8 mouse cellular contexts compared by ENCODE assay signal in genomic region chr10:77190967-77191915, GRCm38 (mm10). TPM values are rescaled to one million over a fixed set of nuclear protein-coding genes. Genes with fewer than 3 reads are reported as not detected.
DNase-seq lines count a peak whose midpoint lies in the region; ATAC-seq lines count a peak whose summit lies in the region.

No protein-coding gene starts in this region.

- H3K36me3 ChIP-seq in intestine, embryonic 16.5 days (ENCODE audit: control insufficient read depth, insufficient read depth, low read length): no peaks in the 10 kb centered on the region
- no peaks in the 10 kb centered on the region for H3K36me3 ChIP-seq in neural tube, embryonic 15.5 days

- 31% methylated on average over 10 of the region's 10 CpGs for WGBS in intestine, embryonic 16.5 days
- WGBS in neural tube, embryonic 15.5 days: 21% methylated on average over 10 of the region's 10 CpGs

- H3K4me2 ChIP-seq in intestine, embryonic 16.5 days (ENCODE audit: low read depth, low read length): no peak overlapping the region
- no peak overlapping the region for H3K4me2 ChIP-seq in neural tube, embryonic 15.5 days

- peak; percentile 44; the same call in 1 of the 2 replicates for ATAC-seq in intestine, embryonic 16.5 days
- ATAC-seq in neural tube, embryonic 15.5 days (ENCODE audit: low FRiP score): peak; percentile 68

- H3K9me3 ChIP-seq in intestine, embryonic 16.5 days (ENCODE audit: control insufficient read depth, low read length): no peaks in the 10 kb centered on the region
- no peaks in the 10 kb centered on the region for H3K9me3 ChIP-seq in neural tube, embryonic 15.5 days (replicated peaks)

- no peak overlapping the region for H3K4me3 ChIP-seq in intestine, embryonic 16.5 days (ENCODE audit: low read length)
- H3K4me3 ChIP-seq in neural tube, embryonic 15.5 days (replicated peaks): no peak overlapping the region

- no peaks in the 10 kb centered on the region for H3K27me3 ChIP-seq in intestine, embryonic 16.5 days (replicated peaks; ENCODE audit: control insufficient read depth, insufficient read depth, low read length)
- H3K27me3 ChIP-seq in neural tube, embryonic 15.5 days (replicated peaks): no peaks in the 10 kb centered on the region

- H3K4me1 ChIP-seq in intestine, embryonic 16.5 days (ENCODE audit: control insufficient read depth, insufficient read depth, low read length): peaks cover 12% of the 10 kb centered on the region
- H3K4me1 ChIP-seq in neural tube, embryonic 15.5 days: peaks cover 20% of the 10 kb centered on the region

- no peak overlapping the region for H3K9ac ChIP-seq in intestine, embryonic 16.5 days (ENCODE audit: low read depth, low read length)
- H3K9ac ChIP-seq in neural tube, embryonic 15.5 days (replicated peaks): no peak overlapping the region

- no peak overlapping the region for H3K27ac ChIP-seq in intestine, embryonic 16.5 days (ENCODE audit: low read length)
- no peak overlapping the region for H3K27ac ChIP-seq in neural tube, embryonic 15.5 days (replicated peaks)

- DNase-seq in kidney, postnatal 10 days: peak; percentile 46
- DNase-seq in kidney, adult 9 months: no peak
- peak; percentile 71 for DNase-seq in embryo, embryonic 11.5 days (ENCODE audit: low read depth, low spot score)
- DNase-seq in spleen, postnatal 14 days (ENCODE audit: low spot score in 2 of 2): no peak
- no peak for DNase-seq in heart, adult 8-10 months (ENCODE audit: low spot score)
- DNase-seq in layer of hippocampus, postnatal 36 days: no peak

RNA-seq across cellular contexts. Expression of gene Col18a1, which starts 24.9 kb away (rescaled TPM):
- 48.6 and 54.3 TPM in 2 replicates for polyA plus RNA-seq in intestine, embryonic 16.5 days (2015; fragmentation: Nextera tagmentation; extraction: Ambion mirVana)
- 37.5 and 48.2 TPM in 2 replicates for polyA plus RNA-seq in neural tube, embryonic 15.5 days (2015; fragmentation: Nextera tagmentation; extraction: Ambion mirVana)
- total RNA-seq in heart, adult 8-10 months (2022): 1 to 10 TPM; 5.5 to 9.3 (median 7.7) TPM
- total RNA-seq in layer of hippocampus, postnatal 36 days (2021): 1 to 10 TPM; 3.1 to 4.4 TPM

Comparison
In these comparisons a context has a peak if more than half of its experiments do, and no peak if none do; other contexts are left out.
1. DNase-seq: peak in kidney, postnatal 10 days (single experiment) and embryo, embryonic 11.5 days (single experiment); none in kidney, adult 9 months (single experiment), spleen, postnatal 14 days (0 of 2), heart, adult 8-10 months (single experiment) and layer of hippocampus, postnatal 36 days (0 of 2).